Mouse (Mus musculus) urinary bladder, postnatal 36 days (tissue): ENCODE results near the gene Snap47.
"Not testable (repeated sequence)": the region's sequence is repeated elsewhere in the genome, so short reads cannot be mapped to it uniquely, and the experiment has no call there.

Experiments
- DNase-seq, 2 experiments: peaks; one replicate each; pipeline ENCODE4 v3.0.0; 2022; ENCODE audit warnings: low spot score in 2 of 2, mixed read lengths in 1 of 2

Snap47 gene

DNA sequence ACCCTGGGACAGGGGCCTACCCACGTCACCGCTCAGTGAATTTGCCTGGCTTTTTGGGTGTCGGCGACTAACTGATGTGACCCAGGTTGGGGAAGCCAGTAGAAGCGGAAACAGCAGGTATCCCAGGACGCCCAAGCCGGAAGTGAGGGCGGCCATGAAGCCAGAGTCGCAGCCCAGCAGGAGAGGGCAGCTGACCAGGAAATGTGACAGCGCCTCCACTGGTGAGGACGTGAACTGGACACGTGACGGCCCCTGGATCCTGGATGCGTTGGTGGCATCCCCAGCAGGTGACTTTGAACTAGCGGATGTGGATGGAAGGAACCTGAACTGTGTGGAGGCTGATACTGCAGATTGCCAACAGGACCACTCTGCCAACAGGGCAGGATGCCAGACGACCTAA, 75.5 kb downstream of the Snap47 start, which contains the start of gene Prss38:
Gene Prss38 (minus strand): TSS at position 183 of the 400 bp plus-strand sequence.
- no peak for DNase-seq

DNA sequence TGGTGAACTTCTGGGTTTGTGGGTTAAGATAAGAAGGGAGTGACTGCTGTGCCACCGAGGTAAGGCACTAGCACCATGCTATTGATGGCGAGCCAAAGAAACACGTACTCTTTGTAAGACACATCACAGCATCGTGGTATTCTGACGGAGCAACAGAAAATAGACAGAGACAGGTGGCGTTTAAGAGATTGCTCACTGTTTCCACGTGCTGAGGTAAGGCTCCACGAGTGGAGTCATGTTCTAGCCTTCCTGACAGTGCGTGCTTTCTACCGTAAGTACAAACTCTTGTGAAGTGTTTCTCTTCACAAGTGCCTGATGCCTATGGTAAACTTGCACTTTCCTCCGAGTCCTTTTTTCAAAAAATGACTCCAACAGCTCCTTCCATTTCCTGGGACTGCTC, 81.1 kb downstream of the Snap47 start:
- DNase-seq = no peak

DNA sequence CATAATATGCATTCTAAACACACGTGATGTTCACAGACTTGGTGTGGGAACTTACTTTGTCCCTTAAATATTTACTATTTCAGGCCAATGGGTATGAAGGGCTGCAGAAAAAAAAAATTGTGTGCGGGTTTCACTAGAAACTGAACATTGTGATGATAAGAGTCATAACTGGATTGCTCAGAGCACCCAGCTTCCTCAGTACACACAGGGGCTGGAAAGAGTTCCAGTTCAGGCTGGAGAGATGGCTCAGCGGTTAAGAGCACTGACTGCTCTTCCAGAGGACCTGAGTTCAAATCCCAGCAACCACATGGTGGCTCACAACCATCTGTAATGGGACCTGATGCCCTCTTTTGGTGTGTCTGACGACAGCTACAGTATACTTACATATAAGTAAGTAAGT, 83.0 kb downstream of the Snap47 start:
- DNase-seq = not testable (repeated sequence)

DNA sequence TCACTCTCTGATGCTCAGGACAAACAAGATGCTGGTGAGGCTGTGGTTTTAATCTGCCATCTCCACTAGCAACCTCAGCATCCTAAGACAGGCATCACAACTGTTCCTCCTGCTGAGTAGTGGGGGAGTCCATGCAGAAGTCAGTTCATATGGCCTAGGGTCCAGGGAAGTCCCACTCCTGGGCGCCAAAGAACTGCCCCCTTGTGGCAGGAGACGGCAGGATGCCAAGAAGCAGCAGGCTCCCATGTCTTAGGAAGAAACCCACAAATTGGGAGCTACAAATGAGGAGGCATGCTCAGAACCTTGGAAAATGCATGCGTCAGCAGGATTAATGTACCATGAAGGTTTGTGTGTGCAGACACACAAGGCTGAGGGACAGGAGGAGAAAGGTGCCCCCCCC, 84.4 kb downstream of the Snap47 start:
- DNase-seq = no peak

DNA sequence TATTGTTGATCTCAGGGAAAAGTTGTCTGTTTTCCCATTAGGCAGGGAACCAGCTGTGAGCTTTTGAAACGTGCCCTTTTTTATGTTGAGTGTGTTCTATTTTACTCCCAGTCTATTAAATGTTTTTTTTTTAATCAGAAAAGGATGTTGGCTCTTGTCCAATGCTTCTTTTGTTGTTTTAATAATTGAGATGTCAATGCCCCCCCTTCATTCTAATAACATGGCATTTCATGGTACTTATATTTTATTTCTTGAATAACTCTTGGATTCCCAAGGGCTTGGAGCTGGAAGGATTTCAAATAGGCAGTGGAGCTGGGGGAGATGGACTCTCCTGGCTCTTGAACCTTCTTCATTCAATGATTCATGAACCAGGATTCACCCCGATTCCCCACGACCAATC, 85.0 kb downstream of the Snap47 start:
- no peak for DNase-seq

DNA sequence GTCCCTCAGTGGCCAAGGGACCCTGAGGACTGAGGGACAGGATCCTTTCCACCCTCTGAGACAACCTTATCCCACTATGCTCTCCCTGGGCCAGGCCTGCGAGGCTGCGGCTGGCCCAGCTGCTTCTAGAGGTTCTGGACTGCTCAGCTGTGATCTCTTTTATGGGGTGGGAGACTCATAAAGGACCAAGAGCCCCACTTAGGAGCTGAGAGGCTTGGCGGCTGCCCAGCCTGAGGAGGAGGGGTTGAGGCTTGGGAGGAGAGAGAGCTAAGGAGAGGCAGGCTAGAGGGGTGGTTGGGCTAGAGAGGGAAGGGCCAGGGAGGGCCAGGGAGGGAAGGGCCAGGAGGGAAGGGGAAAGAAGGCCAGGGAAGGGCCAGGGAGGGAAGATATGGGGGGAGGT, 86.6 kb downstream of the Snap47 start:
- no peak for DNase-seq

DNA sequence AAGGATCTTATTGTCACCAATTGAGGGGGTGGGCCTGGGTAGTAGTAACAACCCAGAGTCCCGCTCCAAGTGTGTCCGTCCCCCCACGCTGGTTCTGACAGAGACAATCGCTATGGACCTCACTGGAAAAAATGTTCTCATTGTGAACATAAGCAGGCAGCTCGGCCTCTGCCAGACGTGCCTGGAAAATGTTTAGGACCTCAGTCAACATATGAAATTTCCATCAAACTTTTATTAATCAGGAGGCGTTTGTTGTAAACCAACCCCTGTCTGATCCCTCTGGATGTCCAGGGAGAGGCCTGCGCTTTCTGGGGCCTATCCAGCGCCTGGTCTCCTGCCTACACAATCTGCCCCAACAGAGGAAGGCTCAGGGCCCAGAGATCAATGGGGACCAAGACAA, 87.0 kb downstream of the Snap47 start:
- no peak for DNase-seq

DNA sequence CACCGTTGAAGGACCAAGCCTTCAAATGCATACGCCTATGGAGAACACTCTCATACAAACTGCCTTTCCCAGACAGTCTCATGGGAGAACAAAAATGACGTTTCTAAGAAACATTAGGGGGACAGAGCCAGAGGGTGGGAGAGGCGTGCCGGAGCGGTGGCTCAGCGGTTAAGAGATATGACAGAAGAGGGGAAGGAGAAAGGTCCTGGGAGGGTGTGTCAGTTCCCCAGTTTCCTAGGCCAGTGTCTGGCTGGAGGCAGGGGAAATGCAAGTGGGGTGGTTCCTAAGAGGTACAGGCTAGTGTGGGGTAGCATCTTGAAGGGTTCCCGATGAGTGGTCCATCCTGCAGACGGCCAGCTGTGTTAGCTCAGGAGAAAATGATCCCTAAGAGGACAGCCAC, 89.7 kb downstream of the Snap47 start:
- DNase-seq = no peak
